Mouse (Mus musculus) gastrocnemius, adult 18-20 months (tissue): ENCODE measurements around the gene Zfp715. TPM values are rescaled to one million over a fixed set of nuclear protein-coding genes. Genes with fewer than 3 reads are reported as not detected.
"Not testable (repeated sequence)": the region's sequence is repeated elsewhere in the genome, so short reads cannot be mapped to it uniquely, and the experiment has no call there.

Experiments
- DNase-seq: peaks from one replicate; pipeline ENCODE4 v3.0.0; 2021; ENCODE audit warnings: low spot score
- long read RNA-seq, 2 experiments: library from polyadenylated mRNA; stranded (forward); transcript quantifications; one replicate each; pipeline ENCODE4 v2.0.0; 2021
- total RNA-seq, 2 experiments: library from RNA; stranded (reverse); gene quantifications; 2 replicates each; pipeline ENCODE4 v1.2.3; 2021

Zfp715 gene
- 1 to 10 TPM; 6.9 to 7.6 TPM for total RNA-seq
- long read RNA-seq, experiment 1, full-length matches to known transcripts = 1 of 11 reads
- long read RNA-seq, experiment 1, partial matches to known transcripts = 0 of 11 reads
- long read RNA-seq, experiment 1, other reads (novel, unspliced or antisense) = 10 of 11 reads
- long read RNA-seq, experiment 2, full-length matches to known transcripts = 6 of 7 reads
- long read RNA-seq, experiment 2, partial matches to known transcripts = 0 of 7 reads
- long read RNA-seq, experiment 2, other reads (novel, unspliced or antisense) = 1 of 7 reads

DNA sequence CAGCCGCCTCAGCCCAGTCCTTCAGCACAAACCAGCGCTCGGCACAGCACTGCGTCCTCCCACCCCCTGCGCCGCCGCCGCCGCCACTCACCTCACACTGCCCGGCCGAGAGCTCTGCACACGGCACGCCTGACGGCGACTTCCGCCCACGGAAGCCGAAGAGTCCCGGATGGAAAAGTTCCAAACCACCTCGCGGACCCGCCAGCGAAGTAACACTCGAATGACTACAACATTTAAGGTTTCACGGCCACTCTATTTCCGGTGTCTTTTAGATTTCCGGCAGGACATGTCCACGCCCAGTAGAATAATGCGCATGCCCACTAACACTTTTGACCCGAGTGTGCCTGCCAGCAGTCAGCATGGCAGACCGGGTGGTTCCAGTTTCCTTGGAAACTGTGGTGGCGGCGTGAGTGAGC is at the start of gene Zfp715:
Zfp715 (minus strand) TSS at position 282 of the 416 bp plus-strand sequence.
- DNase-seq = peak; percentile 92

DNA sequence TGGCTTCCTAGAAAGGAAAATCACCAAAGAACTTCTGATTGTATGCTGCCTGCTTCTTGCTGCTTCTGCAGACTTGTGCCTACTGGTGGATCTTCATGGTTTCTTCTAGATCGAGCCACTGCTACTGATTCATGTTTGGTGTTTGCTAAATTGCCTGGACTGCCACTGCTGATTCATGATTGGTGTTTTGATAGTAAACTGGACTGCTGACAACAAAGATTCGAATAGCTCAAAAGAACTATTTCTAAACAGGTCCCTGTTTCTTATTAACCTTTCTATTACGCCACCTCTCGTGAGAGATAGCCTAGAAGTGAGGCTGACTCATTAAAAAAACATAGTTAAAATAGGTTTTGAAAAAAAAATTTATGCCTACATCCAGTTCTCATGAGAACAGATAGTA is 48.9 kb upstream of the Zfp715 start:
- no peak for DNase-seq

DNA sequence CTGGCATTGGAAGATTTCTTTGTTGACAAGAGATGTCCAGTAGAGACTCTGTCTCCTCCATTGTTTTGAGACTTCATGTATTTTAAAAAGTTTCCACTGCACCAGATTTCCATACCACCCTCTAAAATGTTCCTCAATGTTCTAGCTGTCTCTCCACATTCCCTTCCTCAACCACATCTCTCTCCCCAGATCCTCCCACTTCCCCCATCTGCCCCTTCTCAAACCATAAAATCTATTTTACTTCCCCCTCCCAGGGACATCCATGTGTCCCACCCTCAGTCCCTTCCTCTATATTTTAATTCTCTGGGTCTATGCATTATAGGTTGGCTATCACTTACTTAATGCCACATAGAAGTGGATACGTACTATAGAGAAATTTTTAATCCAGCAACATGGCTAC is 48.3 kb upstream of the Zfp715 start:
- no peak for DNase-seq

DNA sequence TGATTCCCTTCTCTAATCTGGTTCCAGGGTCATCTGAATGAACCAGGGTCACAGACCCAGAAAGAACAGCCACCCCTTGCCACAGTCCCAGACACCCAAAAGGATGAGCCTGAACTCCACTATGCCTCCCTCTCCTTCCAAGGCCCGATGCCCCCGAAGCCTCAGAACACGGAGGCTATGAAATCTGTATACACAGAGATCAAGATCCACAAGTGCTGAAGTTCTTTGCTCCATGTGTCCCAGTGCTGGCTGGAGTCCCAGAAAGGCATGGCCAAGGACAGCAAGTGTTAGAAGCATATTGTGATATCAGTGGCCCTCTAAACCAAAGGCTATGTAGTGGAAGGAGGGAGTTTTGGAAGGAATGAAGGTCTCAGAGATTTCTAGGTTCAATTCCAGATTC is 45.5 kb upstream of the Zfp715 start:
- no peak for DNase-seq

DNA sequence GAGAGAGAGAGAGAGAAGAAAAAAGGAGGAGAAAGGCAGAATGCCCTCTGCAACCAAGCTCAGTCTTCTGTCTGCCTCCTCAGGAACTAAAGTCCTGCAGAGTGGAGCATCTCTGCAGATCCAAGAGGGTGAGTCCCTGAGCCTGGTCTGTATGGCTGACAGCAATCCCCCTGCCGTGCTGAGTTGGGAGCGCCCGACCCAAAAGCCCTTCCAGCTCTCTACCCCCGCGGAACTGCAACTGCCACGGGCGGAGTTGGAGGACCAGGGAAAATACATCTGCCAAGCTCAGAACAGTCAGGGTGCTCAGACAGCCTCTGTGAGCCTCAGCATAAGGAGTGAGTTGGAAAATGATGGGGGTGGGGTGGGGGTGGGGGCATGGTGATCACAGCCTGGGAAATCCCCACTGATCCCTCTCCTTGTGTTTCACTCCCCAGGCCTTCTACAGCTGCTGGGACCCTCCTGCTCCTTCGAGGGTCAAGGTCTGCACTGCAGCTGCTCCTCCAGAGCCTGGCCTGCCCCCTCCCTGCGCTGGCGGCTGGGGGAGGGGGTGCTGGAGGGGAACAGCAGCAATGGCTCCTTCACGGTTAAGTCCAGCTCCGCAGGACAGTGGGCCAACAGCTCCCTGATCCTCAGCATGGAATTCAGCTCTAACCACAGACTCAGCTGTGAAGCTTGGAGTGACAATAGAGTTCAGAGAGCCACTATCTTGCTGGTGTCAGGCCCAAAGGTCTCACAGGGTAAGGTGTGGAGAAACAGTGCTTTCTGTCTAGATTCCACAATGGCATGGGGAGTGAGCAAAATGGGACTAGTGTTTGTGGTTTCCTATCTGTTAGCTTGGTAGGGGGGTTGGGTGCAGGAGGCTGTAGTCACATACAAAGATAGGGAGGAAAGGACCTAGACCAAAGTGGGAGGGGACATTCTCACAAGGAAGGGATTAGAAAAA is 42.1 kb upstream of the Zfp715 start:
- DNase-seq = no peak

DNA sequence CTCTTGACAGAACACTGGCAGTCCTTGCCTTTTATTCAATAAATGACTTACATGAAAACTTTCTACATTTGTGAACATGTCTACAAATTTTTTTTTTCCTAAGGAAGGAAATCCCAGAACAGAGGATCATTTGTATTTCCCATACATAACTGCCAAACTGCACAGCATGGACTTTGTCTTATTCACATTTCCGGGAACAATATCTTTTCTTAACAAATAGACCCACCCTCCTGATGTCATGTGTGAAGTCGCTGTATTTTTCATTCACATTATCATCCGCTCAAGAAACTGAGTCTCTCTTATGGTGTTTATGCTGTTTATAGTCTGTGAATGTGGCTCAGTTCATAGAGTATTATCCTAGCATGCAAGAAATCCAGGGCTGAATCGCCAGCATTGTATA is 40.7 kb upstream of the Zfp715 start:
- DNase-seq = no peak

DNA sequence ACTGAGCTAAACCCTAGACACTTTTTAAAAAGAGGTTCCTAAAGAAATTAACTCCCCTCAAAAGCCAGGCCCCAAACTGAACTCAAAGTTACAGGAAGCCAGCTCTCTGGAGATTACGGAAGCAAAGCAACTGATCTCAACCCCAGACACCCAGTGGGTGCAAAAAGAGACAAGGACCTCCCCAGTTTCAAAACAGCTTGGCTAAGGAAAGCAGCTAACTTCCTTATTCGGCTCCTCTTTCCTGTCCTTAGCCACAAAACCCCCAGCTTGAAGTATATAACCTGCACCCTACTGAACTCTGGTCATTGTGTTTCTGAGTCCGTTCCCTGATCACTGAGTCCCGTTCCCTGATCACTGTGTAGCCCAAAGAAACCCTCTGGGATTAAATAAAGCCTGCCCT is 40.0 kb upstream of the Zfp715 start:
- no peak for DNase-seq

DNA sequence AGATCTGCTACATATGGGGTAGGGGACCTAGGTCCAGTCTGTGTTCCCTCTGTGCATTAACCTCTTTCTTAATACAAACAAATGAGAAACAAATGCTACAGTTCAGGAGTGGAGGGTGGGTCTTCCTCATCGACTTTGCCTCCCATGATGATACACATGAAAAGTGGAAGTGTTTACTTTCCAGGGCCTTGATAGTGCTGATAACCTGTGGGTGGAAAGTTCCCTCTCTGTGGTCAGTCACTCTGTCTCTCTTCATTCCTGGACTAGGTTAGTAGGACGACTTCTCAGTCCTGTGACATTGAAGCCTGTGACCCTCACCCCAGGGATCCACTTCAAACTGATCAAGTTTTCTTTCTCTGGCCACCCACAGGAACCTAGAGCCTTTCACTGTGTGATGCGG is 38.1 kb upstream of the Zfp715 start, which contains the start of gene Siglecf:
Siglecf (plus strand) TSS at position 188 of the 400 bp plus-strand sequence.
- DNase-seq = no peak

DNA sequence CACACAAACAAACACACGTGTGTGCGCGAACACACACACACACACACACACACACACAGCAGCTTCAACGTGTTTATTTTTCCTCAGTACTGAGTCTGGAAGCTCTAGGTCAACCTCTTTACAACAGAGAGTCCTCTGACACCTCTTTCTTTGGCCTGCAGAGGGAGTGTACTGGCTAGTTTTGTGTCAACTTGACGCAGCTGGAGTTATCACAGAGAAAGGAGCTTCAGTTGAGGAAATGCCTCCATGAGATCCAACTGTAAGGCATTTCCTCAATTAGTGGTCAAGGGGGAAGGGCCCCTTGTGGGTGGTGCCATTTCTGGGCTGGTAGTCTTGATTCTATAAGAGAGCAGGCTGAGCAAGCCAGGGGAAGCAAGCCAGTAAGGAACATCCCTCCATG is 36.5 kb upstream of the Zfp715 start:
- DNase-seq = not testable (repeated sequence)

DNA sequence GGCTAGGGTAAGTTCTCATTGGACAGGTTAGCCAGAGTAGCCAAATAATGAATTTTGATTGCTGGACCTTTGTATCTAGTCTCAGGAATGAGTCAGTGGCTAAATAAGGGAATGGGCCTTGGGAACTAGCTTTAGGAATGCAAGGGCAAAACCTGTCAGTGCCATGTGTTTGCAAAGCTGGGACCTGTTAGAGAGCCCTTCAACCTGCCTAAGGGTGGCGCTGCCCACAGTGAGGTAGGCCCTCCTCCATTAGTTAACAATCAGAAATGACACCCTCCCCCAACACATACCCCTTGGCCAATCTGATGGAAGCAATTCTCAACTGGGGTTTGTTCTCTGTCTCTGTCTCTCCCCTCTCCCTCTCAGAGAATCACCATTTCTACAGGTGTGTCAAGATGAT is 33.5 kb upstream of the Zfp715 start:
- DNase-seq = no peak

DNA sequence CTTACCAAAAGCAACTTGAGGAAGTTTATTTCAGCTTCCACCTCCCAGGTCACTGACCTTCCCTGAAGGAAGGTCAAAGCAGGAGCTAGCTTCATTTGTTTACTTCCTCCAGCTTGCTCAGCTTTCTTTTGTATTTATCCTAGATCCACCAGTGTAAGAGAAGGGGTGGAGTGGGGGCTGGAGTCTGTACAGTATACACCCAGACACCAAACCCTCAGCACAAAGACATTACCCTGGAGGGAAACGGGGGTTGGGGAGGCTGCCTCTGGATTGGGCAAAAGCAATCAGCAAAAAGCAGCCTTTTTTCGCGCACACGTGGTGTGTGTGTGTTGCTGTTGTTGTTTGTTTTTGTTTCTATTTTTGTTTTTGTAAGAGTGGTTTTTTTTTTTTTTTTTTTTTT is 33.1 kb upstream of the Zfp715 start:
- DNase-seq = no peak

DNA sequence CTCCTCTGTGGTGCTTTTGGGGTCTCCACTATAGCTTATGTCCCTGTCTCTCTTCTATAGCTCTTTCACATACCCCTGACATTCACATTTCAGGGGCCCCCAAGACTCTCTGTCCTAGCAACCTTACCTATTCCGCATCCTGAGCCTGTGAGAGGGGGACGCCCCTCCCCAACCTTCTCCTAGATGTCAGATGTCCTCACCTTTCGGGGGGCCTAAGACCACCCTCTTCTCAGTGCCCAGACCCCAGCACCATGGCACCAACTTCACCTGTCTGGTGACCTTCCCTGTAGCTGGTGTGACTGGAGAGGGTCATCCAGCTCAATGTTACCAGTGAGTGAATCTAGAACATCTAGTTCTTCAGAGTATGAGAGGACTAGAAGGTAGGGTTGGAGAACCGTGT is 31.4 kb upstream of the Zfp715 start:
- no peak for DNase-seq

DNA sequence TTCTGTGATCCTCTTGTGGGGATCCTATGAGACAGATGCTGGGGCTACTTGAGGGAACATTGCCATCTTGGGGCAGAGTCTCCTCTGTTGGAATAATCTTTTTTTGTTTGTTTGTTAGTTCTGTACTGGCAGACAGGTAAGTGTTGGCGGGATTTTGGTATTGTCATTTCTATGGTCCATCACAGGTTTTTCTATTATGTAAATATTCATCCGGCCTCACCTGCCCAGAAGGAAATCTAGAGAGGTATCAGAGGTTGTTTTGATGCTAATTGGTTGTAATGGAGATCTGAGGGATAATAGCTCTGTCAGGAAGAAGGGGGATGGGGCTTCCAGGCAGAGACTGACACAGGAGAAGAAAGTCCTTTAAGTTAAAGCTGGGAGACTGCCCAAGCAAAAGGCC is 30.9 kb upstream of the Zfp715 start:
- DNase-seq = no peak

DNA sequence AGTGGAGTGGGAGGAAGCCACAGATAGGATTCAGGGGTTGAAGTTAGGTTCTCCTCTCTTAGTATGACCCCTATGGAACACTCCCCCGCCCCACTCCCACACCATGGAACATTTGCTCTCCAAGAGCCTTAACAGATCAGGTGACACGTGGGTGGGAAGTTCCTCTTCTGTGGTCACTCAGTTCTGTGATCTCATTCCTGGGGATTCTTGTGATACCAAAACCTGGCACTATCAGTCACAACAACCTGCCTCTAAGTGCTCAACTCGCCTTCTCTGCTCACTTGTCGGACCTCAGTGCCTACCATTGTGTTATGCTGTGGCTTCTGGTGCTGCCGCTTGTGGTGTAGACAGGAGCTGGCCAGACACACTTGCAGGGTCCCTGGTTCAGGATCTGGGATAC is 30.1 kb upstream of the Zfp715 start:
- no peak for DNase-seq

DNA sequence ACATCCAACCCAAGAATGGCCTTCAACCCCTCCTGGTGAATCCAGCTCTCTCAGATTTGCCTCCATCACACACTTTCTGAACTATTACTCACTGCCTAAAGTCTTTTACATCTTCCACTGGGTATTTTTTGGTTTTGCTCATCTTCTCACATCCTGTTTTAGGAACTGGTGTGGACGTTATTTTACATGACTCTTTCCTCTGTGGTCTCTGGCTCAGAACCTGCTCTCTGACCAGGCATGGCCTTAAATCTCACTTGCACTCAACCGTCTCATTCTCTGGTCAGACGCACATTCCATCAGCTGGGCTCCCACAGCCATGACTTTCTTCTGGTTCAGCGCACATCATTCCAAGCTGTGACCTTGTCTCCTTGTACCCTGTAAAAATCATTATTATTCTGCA is 27.7 kb upstream of the Zfp715 start:
- no peak for DNase-seq

DNA sequence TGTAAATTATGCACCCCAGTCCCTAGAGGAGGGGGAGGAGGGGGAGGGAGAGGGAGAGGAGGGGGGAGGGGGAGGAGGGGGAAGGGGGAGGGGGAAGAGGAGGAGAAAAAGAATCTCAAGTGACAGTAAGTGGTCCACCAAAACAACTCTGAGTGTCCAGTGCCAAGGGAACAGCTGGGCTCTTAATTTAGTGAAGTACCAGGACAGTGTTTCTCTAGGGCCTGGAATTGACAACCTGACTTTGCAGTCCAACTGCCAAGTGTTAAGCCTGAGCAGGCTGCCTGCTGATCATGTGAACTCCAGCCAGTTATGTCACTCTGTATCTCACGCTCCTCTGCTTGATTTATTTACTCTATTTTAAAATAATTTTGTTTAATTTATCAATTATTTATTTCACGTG is 20.8 kb upstream of the Zfp715 start:
- DNase-seq = peak; percentile 43

DNA sequence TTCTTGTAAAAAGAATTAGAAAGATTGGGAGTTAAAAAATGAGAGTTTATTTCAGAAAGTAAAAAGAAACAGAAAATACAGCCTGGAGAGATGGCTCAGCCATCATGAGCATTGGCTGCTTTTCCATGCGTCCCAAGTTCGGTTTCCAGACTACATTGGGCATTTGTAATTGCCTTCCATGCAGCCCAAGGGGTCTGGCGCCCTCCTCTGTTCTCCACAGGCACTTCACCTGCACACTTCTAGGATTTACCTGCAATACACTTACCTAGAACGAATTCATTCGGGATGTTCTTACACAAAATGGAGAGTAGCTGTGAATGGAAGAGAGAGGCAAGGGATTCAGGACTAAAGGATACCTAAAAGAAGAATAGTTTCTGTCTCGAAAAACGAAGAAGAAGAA is 20.1 kb upstream of the Zfp715 start:
- peak; percentile 60 for DNase-seq

DNA sequence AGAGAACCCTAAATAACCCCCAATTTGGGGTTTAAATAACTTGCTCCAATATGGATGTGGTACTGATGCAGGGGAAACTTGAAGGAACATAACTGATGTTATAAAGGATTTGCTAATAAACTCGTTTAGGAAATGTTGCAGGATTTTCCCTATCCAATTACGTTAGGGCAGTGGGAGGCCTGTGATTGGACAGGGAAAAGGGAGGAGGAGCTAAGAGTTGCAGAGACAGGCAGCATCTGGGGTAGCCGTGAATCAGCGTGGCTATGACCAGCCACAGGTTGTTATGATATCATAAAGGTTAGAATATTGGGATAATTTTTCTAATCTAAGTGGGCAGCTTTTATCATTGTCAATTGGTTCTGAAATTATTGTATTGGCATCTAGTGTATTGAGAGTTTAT is 15.0 kb upstream of the Zfp715 start:
- no peak for DNase-seq

DNA sequence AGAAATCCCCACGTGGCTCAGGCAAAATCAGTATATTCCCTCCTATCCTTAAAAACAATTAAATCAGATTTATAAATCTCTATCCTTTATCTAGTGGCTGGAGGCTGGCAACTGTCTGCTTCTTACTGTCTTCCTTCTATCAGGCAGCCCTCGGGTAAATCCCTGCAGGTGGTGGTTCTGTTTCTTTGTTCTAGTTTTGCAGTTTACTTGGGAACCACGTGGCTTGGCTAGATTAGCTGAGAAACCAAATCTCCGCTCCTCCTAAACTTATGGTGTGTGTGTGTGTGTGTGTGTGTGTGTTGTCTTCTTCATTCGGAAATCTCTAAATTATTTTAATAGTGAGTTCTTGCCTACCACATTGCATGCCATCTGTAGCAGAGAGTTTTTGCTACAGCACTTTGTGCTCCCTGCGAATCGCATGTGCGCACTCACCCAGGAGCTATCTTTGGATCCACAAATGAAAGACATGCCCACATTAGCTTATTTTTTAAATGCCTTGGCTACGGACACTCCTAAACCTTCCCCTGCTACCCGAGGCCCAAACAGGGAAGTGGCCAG is 13.2 kb upstream of the Zfp715 start:
- DNase-seq = no peak

DNA sequence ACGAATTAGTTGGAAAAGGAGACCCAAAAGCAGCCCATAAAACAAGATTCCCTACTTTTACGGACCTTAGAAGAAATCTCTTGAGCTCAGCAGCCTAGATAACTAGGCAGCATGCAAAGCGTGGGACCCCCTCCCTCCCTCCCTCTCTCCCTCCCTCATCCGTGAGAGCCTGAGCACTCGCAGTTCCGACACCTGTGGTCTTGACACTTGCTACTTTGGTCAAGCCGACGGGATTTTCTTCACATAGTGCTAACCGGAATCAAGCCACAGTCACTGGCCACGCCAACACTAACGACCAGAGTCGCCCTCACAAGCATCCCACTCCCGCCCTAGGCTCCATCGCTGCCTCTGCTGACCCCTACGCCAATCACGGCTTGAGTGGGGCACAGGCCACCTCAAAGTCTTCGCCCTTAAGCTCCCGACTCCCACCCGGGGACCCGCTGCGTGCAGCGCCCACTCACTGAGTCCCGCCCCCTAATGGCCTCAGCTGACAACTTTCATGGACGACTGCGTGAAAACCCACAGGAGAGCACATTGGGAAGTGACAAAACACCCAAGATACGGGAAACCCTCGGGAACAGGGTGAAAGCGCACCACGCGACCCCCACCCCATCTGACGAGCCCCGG is 595 bp downstream of the Zfp715 start:
- no peak for DNase-seq

DNA sequence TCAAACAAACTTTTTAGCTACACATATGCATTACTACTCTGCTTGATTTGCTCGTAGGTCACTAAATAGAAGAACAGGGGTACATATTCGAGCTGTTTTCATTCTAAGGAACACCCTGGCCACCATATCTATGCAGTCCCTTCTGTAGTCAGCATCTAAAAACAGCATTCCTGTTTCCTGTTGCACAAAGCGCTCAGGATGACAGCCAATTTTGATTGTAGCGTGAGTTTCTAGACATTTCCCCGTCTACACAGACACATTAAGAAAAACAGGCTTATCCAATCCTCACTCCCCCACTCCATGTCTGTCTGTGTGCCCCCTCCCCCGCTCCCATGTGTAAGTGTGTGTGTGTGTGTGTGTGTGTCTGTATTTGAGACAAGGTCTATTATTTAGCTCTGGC is 1.5 kb downstream of the Zfp715 start:
- DNase-seq = no peak

DNA sequence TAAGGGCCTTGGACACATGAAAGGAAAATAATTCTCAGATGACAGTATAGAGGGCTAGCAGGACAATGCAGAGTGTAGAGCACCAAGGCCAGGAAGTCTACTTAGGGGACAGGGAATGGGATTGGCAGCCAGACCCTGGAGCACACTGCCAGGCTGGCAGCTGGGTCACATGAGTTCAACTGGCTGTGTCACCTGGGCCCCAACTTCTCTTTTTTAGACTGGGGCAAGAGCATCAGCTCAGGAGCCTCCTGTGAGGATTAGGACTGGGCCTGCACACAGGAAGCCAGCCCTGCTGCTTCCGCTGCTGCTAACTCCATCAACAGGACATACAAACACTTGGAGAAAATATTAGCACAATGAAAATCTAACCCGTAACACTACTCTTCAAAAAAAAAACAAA is 4.0 kb downstream of the Zfp715 start:
- no peak for DNase-seq
